Mouse (Mus musculus): ENCODE data around the gene 1700003F12Rik.

- no peak for TF ChIP-seq USF1 (IDR thresholded peaks at IDR 0.05; ENCODE audit: low read depth, low read length)
- no peak for TF ChIP-seq CTCF (conservative IDR thresholded peaks at IDR 0.05 in 1 of 2, IDR thresholded peaks at IDR 0.05 in 1 of 2; ENCODE audit: low read depth in 2 of 2, low read length in 2 of 2)
- TF ChIP-seq HCFC1 (IDR thresholded peaks at IDR 0.05; ENCODE audit: low read depth, low read length) = no peak
Measured at GRCm38 (mm10) chr2:154580586-154580985, 33.7 kb downstream of the 1700003F12Rik start.

Measured in CH12.LX (cell line).